Mouse (Mus musculus) regulatory T cell (primary cell): Measurements from ENCODE around the gene Samd4b.
"Not testable (repeated sequence)": the region's sequence is repeated elsewhere in the genome, so short reads cannot be mapped to it uniquely, and the experiment has no call there.

Experiments
- in situ Hi-C: fragments of 300-600 bp; cut with MboI, MseI; formaldehyde crosslinking; loops from one replicate; pipeline ENCODE4 v1.15.1; 2025; ENCODE audit warnings: high pct_unique_total_duplicates

Samd4b gene

GRCm38 (mm10) chr7:28562951-28563350 is 35.0 kb downstream of the Samd4b start:
- in situ Hi-C loops: no loop called here

GRCm38 (mm10) chr7:28562371-28562770 is 35.6 kb downstream of the Samd4b start:
- in situ Hi-C loops: no loop called here

GRCm38 (mm10) chr7:28561967-28562366 is 36.0 kb downstream of the Samd4b start:
- in situ Hi-C loops: no loop called here

GRCm38 (mm10) chr7:28560856-28561255 is 37.1 kb downstream of the Samd4b start:
- in situ Hi-C loops: no loop called here

GRCm38 (mm10) chr7:28558486-28558885 is 39.5 kb downstream of the Samd4b start:
- in situ Hi-C loops: no loop called here

GRCm38 (mm10) chr7:28557708-28558107 is 40.2 kb downstream of the Samd4b start:
- in situ Hi-C loops: no loop called here

GRCm38 (mm10) chr7:28557069-28557468 is 40.9 kb downstream of the Samd4b start:
- in situ Hi-C loops: no loop called here

- in situ Hi-C loops: no loop called here
Measured at GRCm38 (mm10) chr7:28555939-28556535, 41.9 kb downstream of the Samd4b start.

- in situ Hi-C loops: no loop called here
Measured at GRCm38 (mm10) chr7:28553076-28553475, 44.9 kb downstream of the Samd4b start.

GRCm38 (mm10) chr7:28547628-28548027 is 50.3 kb downstream of the Samd4b start:
- in situ Hi-C loops: no loop called here

- in situ Hi-C loops: no loop called here
Measured at GRCm38 (mm10) chr7:28547154-28547553, 50.8 kb downstream of the Samd4b start, which contains the start of gene Nccrp1. Nccrp1 (minus strand) TSS chr7:28547254.

GRCm38 (mm10) chr7:28546649-28547048 is 51.3 kb downstream of the Samd4b start:
- in situ Hi-C loops: no loop called here

GRCm38 (mm10) chr7:28545891-28546210 is 52.1 kb downstream of the Samd4b start:
- in situ Hi-C loops: no loop called here

- in situ Hi-C loops: no loop called here
Measured at GRCm38 (mm10) chr7:28545048-28545890, 52.7 kb downstream of the Samd4b start.

GRCm38 (mm10) chr7:28544051-28544601 is 53.8 kb downstream of the Samd4b start:
- in situ Hi-C loops: no loop called here

GRCm38 (mm10) chr7:28540526-28540925 is 57.4 kb downstream of the Samd4b start, which contains the start of gene Sycn:
Sycn (plus strand) TSS chr7:28540885.
- in situ Hi-C loops: no loop called here

- in situ Hi-C loops: not testable (repeated sequence)
Measured at GRCm38 (mm10) chr7:28538886-28539285, 59.1 kb downstream of the Samd4b start.

- in situ Hi-C loops: no loop called here
Measured at GRCm38 (mm10) chr7:28532005-28532404, 65.9 kb downstream of the Samd4b start.

GRCm38 (mm10) chr7:28527922-28528719 is 69.8 kb downstream of the Samd4b start:
- in situ Hi-C loops: loop anchor here (5.0 kb wide), 1 partner anchor 81 kb away; no protein-coding TSS in a partner anchor

- in situ Hi-C loops: not testable (repeated sequence)
Measured at GRCm38 (mm10) chr7:28522536-28522935, 75.4 kb downstream of the Samd4b start, which contains the start of gene Ifnl3. Ifnl3 (plus strand) TSS chr7:28522836.

GRCm38 (mm10) chr7:28511441-28511840 is 86.5 kb downstream of the Samd4b start:
- in situ Hi-C loops: loop anchor here (10.0 kb wide), 1 partner anchor 1227 kb away; no protein-coding TSS in a partner anchor
